Mouse (Mus musculus) cerebellum, postnatal 14 days (tissue): Measurements from ENCODE around the gene Olfr314.
"Not testable (repeated sequence)": the region's sequence is repeated elsewhere in the genome, so short reads cannot be mapped to it uniquely, and the experiment has no call there.

Experiments
- DNase-seq, 2 experiments: peaks; one replicate each; pipeline ENCODE4 v3.0.0; 2021; ENCODE audit warnings: mixed read lengths in 2 of 2

Gene Olfr314

DNA sequence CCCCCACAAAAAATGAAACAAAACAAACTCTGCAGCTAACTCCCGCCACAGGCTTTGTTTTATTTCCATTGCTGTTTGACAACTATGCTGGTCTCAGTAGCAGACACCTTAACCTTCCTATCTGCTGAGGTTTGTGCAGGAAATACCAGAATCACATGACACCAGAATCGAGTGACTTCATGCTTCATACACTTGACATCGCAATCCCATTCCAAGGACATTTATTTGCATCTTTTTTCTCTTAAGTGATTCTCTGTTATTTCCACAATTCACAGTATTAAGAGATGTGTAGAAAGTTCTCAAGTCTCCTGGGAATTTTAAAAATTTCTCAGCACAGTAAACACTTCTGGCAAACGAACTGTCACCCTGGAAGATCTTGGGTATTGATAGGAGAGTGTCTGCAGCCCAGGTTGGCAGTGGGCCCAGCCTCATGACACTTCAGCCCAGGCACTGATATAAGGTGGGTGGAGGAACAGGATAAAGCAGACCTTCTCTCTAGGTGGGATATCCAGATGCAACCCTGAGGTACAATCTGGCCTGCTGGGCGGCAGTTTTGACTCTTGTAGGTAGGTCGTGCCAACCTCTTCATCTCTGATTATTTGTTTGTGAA lies at the start of gene Olfr314:
Olfr314 (plus strand) TSS at position 473 of the 610 bp plus-strand sequence.
- no peak for DNase-seq

GRCm38 (mm10) chr11:58733372-58733771 lies 49.4 kb upstream of the Olfr314 start:
- peak; percentile 27 to 29 for DNase-seq

GRCm38 (mm10) chr11:58738792-58739262 lies 43.9 kb upstream of the Olfr314 start, which contains the start of gene Olfr317:
Gene Olfr317, minus strand, starts transcription at chr11:58739212.
- no peak for DNase-seq

- not testable (repeated sequence) for DNase-seq
Measured at GRCm38 (mm10) chr11:58751096-58751495, 31.7 kb upstream of the Olfr314 start.

DNA sequence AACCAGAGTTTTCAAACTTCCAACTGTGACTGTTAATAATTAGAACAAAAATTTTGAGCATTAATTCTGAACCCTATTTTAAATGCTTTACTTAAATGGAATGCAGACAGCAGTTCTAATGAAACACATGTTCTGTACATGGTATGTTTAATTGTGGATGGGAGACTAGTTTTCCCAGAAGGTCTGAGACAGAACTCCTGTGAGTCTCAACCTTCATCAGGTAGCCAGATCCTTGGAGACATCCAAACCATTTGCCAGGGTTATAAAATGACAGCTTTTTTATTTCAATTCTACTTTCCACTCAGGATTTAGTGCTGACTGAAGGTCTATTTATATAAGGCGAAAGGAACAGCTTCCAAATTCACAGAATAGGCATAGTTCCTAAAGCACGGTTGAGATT lies 30.3 kb upstream of the Olfr314 start, which contains the start of gene Olfr316:
Olfr316 (plus strand) TSS at position 301 of the 400 bp plus-strand sequence.
- no peak for DNase-seq

GRCm38 (mm10) chr11:58772888-58773287 lies 9.9 kb upstream of the Olfr314 start, which contains the start of gene Olfr315:
Gene Olfr315, plus strand, starts transcription at chr11:58773188.
- no peak for DNase-seq

DNA sequence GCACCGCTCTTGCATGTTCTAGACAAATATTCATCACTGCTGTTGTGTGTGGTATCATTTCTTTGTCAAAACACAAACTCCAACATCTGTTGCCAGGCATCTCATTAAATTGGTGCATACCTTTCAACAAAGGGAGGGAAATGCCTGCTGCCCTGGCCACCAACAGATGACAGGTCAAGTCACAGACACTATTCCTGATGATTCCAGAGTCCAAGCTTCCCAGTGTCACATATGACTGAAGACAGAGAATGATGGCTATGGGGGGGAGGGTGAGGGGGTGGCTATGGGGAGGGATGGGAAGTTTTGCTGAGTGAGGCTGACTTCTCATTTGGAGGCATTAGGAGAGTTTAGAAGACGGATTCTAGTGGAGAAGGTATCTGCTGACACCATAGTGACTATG lies 1.4 kb downstream of the Olfr314 start:
- no peak for DNase-seq

DNA sequence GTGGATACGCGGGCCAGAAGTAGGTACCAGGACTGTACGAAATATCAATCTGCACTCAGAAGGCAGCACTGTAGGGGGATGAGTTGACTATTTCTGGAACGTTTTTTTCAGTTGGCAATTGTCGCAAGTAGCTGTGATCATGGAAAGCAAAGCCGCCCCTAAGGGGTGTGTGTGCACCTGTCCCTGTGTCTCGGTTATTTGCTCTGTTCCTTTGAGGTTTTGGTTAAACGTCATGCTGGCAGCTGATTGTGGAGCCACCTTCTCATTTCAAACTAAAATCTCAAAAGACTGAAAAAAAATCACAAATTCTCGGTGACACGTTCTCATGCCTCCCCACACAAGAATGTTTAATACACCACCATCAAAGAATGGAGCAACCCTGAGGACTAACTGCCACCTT lies 4.9 kb downstream of the Olfr314 start:
- no peak for DNase-seq

GRCm38 (mm10) chr11:58788346-58788745 lies 5.6 kb downstream of the Olfr314 start:
- no peak for DNase-seq

DNA sequence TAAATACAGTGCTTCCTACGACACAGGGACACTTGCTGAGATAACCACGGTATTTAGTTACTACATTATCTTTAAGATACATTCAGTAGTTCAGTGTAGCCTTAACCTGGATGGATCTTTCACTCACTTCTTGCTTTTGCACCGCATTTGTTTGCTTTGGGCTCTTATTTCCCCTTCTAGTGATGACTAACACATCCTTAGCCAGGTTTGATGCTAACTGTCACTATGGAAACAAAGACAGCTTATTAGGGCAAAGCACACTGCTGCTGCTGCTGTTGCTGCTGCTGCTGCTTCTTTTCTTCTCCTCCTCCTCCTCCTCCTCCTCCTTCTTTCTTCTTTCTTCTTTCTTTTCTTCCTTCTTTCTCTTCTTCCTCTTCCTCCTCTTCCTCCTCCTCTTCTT lies 6.8 kb downstream of the Olfr314 start:
- DNase-seq, result no peak

DNA sequence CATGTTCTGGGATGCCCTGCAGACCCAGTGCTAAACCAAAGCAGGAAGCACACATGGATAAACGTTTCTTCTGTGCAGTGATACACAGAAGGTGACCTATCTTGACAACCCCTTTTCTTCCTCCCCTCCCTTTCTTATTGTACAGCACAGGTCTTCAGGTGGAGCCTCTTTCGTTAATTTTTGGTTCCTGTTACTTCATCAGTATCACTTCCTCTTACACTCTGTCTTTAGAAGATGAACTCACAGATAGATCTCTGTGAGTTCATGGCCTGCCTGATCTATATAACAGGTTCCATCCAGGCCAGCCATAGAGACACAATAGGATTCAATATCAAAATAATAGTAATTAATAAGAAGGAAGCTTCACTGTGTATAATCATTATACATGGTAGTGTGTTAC lies 7.3 kb downstream of the Olfr314 start:
- no peak for DNase-seq

GRCm38 (mm10) chr11:58790646-58791045 lies 7.9 kb downstream of the Olfr314 start:
- no peak for DNase-seq

GRCm38 (mm10) chr11:58795856-58796255 lies 13.1 kb downstream of the Olfr314 start:
- no peak for DNase-seq

- DNase-seq, result peak; percentile 26 to 41
Measured at GRCm38 (mm10) chr11:58796850-58797249, 14.1 kb downstream of the Olfr314 start.

DNA sequence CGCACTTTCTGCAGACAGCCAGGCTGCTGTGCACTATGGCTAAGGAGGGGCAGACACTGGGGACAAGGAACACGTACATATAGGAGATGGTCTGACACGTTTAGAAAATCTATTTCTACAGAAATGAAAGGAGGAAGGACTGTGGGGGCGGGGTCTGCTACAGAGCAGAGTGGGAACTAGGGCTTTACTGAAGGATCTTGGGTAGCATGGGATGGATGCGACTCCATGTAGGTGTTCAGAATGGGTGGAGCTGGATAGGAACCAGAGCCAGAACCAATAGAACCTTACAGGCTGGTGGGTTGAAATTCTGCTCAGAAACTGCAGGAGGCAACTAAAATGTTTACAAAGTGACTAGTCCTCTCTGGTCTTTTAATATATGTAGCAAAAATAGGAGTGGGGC lies 17.0 kb downstream of the Olfr314 start:
- no peak for DNase-seq

DNA sequence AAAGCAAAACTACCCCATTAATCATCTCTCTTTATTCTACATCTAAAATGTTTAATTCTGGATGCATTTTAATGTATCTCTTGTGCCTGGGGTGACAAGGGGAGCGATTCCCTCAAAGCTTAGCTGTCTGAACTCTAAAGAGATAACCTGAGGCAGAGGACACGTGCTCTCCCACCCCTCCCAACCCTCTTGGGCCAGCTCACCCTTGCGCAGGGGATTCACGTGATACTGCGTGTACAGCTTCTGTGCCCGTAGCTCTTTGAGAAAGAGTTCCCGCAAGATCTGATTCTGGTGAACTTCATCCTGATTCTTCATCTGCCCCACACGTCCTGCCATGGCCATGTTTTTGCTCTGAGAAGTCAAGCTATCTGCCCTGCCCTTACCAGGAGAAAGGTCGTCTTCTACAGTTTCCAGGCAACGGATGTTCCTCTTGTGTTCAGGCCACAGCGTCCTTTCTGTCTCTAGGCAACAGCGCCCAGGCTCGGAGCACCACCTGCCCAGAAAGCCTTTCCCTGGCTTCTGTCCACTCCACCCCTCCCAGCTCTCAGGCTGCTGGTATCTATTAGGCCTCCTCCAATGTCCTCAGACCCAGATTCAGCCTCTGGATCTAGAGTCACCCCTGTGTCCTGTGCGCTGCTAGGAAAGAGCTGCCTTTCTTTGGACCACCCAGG lies 18.9 kb downstream of the Olfr314 start, which contains the start of gene Fam183b:
Fam183b (minus strand) TSS at position 403 of the 671 bp plus-strand sequence.
- DNase-seq, result peak; percentile 77 to 80

- DNase-seq, result no peak
Measured at GRCm38 (mm10) chr11:58803871-58804270, 21.1 kb downstream of the Olfr314 start.

- DNase-seq, result no peak
Measured at GRCm38 (mm10) chr11:58804393-58804792, 21.6 kb downstream of the Olfr314 start.

DNA sequence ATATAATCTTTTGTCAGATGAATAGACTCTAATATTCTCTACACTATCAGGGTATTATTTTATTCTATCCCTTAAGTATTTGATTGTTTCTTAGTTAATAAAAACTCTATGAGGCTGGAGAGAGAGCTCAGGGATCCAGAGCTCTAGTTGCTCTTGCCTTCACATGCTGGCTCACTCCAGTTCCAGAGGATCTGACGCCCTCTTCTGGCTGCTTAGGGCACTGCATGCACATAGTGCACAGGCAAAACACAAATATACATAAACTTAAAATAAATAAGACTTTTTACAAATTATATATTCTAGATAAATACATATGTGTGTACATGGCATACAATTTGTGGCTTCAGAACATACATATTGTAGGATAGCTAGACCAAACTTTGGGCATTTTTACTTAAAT lies 29.2 kb downstream of the Olfr314 start:
- no peak for DNase-seq

DNA sequence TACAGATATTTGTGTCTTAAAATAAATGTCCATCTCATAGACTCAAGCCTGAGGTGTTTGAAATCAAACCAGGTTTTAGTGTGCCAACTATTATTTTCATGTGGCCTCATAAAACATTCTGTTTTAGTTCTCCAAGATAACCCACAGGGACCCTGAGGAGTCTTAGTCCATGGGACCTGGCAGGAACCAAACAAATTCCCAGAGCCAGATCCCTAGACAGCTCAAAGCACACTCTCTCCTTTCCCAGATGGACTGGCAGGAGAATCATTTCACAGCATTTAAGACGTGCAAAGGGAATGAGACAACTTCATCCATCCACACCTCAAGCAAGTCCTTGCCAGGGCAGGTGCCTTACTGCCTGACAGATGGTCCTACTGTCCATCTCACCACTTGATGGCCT lies 31.9 kb downstream of the Olfr314 start, which contains the start of gene Olfr313:
Olfr313 (plus strand) TSS at position 301 of the 400 bp plus-strand sequence.
- DNase-seq, result not testable (repeated sequence)

DNA sequence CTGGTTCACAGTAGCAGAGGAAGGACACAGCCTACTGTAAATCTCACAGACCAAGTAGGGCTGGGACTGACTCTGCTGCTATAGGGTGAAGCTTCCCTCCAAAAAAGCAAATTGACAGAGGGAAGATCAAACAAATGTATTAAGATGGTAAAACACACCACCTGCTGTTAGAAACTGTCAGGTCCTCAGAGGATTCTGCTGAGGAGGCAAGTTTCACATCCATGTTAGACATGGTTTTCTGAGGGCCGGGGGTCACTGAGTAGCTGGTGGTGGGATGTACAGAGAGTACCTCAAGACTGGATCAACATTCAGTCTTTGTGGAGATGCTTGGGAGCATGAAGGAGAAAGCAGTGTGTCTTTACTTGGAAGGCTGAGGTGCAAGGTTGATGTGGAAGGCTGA lies 32.9 kb downstream of the Olfr314 start:
- DNase-seq, result no peak

DNA sequence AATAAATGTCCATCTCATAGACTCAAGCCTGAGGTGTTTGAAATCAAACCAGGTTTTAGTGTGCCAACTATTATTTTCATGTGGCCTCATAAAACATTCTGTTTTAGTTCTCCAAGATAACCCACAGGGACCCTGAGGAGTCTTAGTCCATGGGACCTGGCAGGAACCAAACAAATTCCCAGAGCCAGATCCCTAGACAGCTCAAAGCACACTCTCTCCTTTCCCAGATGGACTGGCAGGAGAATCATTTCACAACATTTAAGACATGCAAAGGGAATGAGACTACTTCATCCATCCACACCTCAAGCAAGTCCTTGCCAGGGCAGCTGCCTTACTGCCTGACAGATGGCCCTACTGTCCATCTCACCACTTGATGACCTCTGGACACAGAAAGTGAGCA lies 46.2 kb downstream of the Olfr314 start, which contains the start of gene Olfr312:
Olfr312 (plus strand) TSS at position 301 of the 400 bp plus-strand sequence.
- not testable (repeated sequence) for DNase-seq

DNA sequence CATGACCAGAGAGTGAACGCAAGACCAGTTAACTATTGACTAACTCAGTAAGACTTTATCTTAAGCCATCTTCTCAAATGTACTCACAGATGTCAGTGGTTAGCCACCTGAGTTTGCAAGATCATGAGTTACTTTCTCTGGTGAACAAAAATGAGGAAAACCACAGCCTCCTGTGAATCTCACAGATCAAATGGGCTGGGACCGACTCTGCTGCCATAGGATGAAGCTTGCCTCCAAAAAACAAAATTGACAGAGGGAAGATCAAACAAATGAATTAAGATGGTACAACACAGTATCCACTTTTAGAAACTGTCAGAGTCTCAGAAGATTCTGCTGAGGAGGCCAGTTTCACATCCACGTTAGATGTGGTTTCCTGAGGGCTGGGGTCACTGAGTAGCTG lies 47.0 kb downstream of the Olfr314 start:
- DNase-seq, result no peak

DNA sequence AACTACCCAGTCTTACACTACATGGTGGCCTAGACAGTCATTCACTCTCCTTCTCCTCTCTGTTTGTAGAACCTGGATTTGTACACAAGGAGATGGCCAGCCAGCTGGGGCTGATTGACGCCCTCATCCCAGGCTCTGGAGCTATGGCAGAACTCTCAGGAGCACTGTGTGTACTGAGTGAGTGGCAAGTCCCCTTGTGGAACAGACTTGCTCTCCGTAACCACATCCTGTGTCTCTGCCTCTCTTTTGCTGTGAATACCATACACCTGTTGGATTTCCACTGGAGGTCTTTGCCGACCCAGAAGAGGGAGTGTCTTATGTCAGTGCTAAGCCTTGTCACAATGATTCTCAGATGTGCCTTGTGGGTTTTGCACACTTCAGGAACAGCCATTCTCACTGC lies 49.8 kb downstream of the Olfr314 start:
- not testable (repeated sequence) for DNase-seq
